Mouse (Mus musculus) liver, embryonic 14.5 days (tissue): ENCODE measurements around the gene Znrd1as.

Source experiments
- CTCF ChIP-seq: IDR thresholded peaks from 2 replicates; pipeline ENCODE4 v1.5.1; 2016; ENCODE audit warnings: antibody characterized with exemption, low read depth, control low read depth
- EP300 ChIP-seq: IDR thresholded peaks from 2 replicates; pipeline ENCODE4 v1.6.1; 2016; ENCODE audit warnings: antibody characterized with exemption, low read depth

DNA sequence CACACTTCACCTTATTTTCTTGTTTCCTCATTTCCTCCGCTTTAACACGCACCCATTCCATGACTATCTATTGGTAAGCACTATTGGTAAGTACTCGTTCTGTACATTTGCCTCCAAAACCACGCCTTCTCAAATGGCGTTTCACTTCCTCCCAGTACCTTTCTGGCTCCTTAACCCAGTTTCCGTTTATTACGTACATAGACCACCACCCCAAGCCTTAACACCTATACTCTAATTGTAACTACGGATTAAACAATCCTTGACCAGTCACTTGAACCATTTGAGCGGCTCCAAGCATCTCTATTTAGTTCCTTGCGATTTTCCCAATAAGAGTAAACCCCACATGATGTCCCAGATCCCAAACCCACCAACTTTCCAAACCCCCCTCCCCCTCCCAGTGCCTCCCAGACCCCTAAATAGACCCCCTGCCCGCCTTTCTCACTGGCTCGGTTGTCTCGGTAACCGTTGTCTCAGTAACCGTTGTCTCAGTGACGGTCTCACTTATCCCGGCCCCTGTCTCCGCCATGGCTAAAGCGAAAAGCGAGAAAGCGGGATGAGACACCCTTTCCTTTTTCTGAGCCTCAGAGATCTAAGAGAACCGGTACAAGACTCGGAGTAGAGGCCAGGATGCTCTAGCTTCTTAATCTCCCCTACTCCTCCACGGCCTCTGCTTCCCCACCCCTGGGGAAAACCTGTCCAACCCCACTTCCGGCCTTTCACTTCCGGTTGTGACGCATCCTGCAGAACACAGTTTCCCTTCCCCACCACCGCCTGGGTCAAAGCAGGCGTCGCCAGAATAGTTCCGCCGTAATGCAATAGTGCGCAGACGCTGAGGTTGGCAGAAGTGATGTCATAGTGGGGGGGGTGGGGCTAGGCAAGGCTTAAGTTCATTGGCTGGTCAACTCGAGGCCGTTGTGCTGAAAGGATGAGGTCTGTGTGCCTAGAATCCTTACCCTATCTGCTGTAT, 7.1 kb upstream of the Znrd1as start, which contains the start of gene Ppp1r11:
- TF ChIP-seq CTCF (no peak), EP300 (no peak)
